Mouse (Mus musculus) kidney, embryonic 15.5 days (tissue): ENCODE results near the gene Treh. TPM values are rescaled to one million over a fixed set of nuclear protein-coding genes. Genes with fewer than 3 reads are reported as not detected.

Experiments used
- ATAC-seq: fragments of 200-750 bp; cut with Nextera tagmentation; replicated peaks from 2 replicates; pipeline ENCODE4 v1.8.0; 2017; ENCODE audit warnings: moderate TSS enrichment; ENCODE audit not compliant: low FRiP score
- H3K27ac ChIP-seq: fragments of 300-500 bp; sonication (generic); 2 replicates; pipeline ENCODE4 v1.5.1; 2015; ENCODE audit warnings: mild to moderate bottlenecking, inconsistent platforms
- H3K27me3 ChIP-seq: fragments of 300-500 bp; sonication (generic); 2 replicates; pipeline ENCODE4 v1.6.1; 2015; ENCODE audit warnings: inconsistent platforms
- H3K36me3 ChIP-seq: fragments of 300-500 bp; sonication (generic); 2 replicates; pipeline ENCODE4 v1.6.1; 2015; ENCODE audit warnings: inconsistent platforms
- H3K4me1 ChIP-seq: fragments of 300-500 bp; sonication (generic); 2 replicates; pipeline ENCODE4 v1.6.1; 2015; ENCODE audit warnings: inconsistent platforms
- H3K4me2 ChIP-seq: fragments of 300-500 bp; sonication (generic); 2 replicates; pipeline ENCODE4 v1.6.1; 2015; ENCODE audit warnings: moderate library complexity, mild to moderate bottlenecking, inconsistent platforms
- H3K4me3 ChIP-seq: fragments of 300-500 bp; sonication (generic); replicated peaks from 2 replicates; pipeline ENCODE4 v1.5.1; 2015; ENCODE audit warnings: mild to moderate bottlenecking, inconsistent platforms
- H3K9ac ChIP-seq: fragments of 300-500 bp; sonication (generic); 2 replicates; pipeline ENCODE4 v1.6.1; 2015; ENCODE audit warnings: mild to moderate bottlenecking, inconsistent platforms
- H3K9me3 ChIP-seq: fragments of 300-500 bp; sonication (generic); replicated peaks from 2 replicates; pipeline ENCODE4 v1.6.1; 2016; ENCODE audit warnings: inconsistent platforms
- WGBS: fragments of 180-500 bp; shearing (Covaris S2); methylation state at CpG from one replicate; pipeline ENCODE4 v1.1.7; 2015; ENCODE audit warnings: mixed read lengths; 5-methylcytosine and 5-hydroxymethylcytosine counted together
- polyA plus RNA-seq: library from polyadenylated mRNA; unstranded; fragments of >200 nt; fragmentation: Nextera tagmentation; extraction: Ambion mirVana; gene quantifications from 2 replicates; pipeline ENCODE4 v1.2.1, GENCODE M21; 2015

The Treh gene
- polyA plus RNA-seq, 1 experiment from 2014 or later, result 0.22 TPM

- Histone ChIP-seq H3K4me3 (peak overlapping the region; percentile 48), H3K9ac (peak overlapping the region; percentile 50), H3K9me3 (no peaks in the 10 kb centered on the region), H3K4me2 (peak overlapping the region; percentile 91), H3K27me3 (no peaks in the 10 kb centered on the region), H3K27ac (peak overlapping the region; percentile 64), H3K4me1 (peaks cover 28% of the 10 kb centered on the region), H3K36me3 (peaks cover 86% of the 10 kb centered on the region)
- 3% methylated on average over 22 of the region's 24 CpGs for WGBS
- ATAC-seq, result peak; percentile 87
Observed at GRCm38 (mm10) chr9:44708429-44708765, 35.4 kb downstream of the Treh start.

GRCm38 (mm10) chr9:44708925-44709324 lies 35.9 kb downstream of the Treh start:
- no peak for ATAC-seq
- no peaks in the 10 kb centered on the region for H3K9me3 ChIP-seq
- peak overlapping the region; percentile 64; the same call in 1 of the 2 replicates for H3K27ac ChIP-seq
- H3K4me2 ChIP-seq, result peak overlapping the region; percentile 91
- peaks cover 28% of the 10 kb centered on the region for H3K4me1 ChIP-seq
- peak overlapping the region; percentile 50; the same call in 1 of the 2 replicates for H3K9ac ChIP-seq
- peak overlapping the region; percentile 48 for H3K4me3 ChIP-seq
- H3K27me3 ChIP-seq, result no peaks in the 10 kb centered on the region
- WGBS, result 20% methylated on average over 6 of the region's 6 CpGs
- peaks cover 86% of the 10 kb centered on the region for H3K36me3 ChIP-seq

- no peak overlapping the region for H3K4me2 ChIP-seq
- H3K9ac ChIP-seq, result no peak overlapping the region
- H3K9me3 ChIP-seq, result no peaks in the 10 kb centered on the region
- no peaks in the 10 kb centered on the region for H3K27me3 ChIP-seq
- no peak overlapping the region for H3K27ac ChIP-seq
- H3K4me3 ChIP-seq, result no peak overlapping the region
- H3K36me3 ChIP-seq, result peaks cover 85% of the 10 kb centered on the region
- no peak for ATAC-seq
- H3K4me1 ChIP-seq, result peaks cover 25% of the 10 kb centered on the region
- 61% methylated on average over 2 of the region's 2 CpGs for WGBS
Observed at GRCm38 (mm10) chr9:44709600-44709999, 36.6 kb downstream of the Treh start.

- 78% methylated on average over 5 of the region's 5 CpGs for WGBS
- Histone ChIP-seq H3K4me1 (peaks cover 25% of the 10 kb centered on the region), H3K27ac (no peak overlapping the region), H3K4me3 (no peak overlapping the region), H3K4me2 (no peak overlapping the region), H3K9ac (no peak overlapping the region), H3K9me3 (no peaks in the 10 kb centered on the region), H3K27me3 (no peaks in the 10 kb centered on the region), H3K36me3 (peaks cover 85% of the 10 kb centered on the region)
- ATAC-seq, result no peak
Observed at GRCm38 (mm10) chr9:44710213-44710612, 37.2 kb downstream of the Treh start.

- 71% methylated on average over 17 of the region's 17 CpGs for WGBS
- H3K36me3 ChIP-seq, result peaks cover 85% of the 10 kb centered on the region
- no peaks in the 10 kb centered on the region for H3K27me3 ChIP-seq
- H3K9me3 ChIP-seq, result no peaks in the 10 kb centered on the region
- H3K4me1 ChIP-seq, result peaks cover 25% of the 10 kb centered on the region
- no peak overlapping the region for H3K27ac ChIP-seq
- ATAC-seq, result no peak
- no peak overlapping the region for H3K4me3 ChIP-seq
- H3K9ac ChIP-seq, result no peak overlapping the region
- H3K4me2 ChIP-seq, result no peak overlapping the region
Observed at GRCm38 (mm10) chr9:44711602-44712001, 38.6 kb downstream of the Treh start.

- no peak overlapping the region for H3K9ac ChIP-seq
- H3K4me1 ChIP-seq, result peaks cover 14% of the 10 kb centered on the region
- 89% methylated on average over 6 of the region's 6 CpGs for WGBS
- H3K27ac ChIP-seq, result no peak overlapping the region
- no peak overlapping the region for H3K4me2 ChIP-seq
- no peak overlapping the region for H3K4me3 ChIP-seq
- no peaks in the 10 kb centered on the region for H3K27me3 ChIP-seq
- no peak for ATAC-seq
- H3K9me3 ChIP-seq, result no peaks in the 10 kb centered on the region
- peaks cover 86% of the 10 kb centered on the region for H3K36me3 ChIP-seq
Observed at GRCm38 (mm10) chr9:44713080-44713479, 40.0 kb downstream of the Treh start.

- Histone ChIP-seq H3K9ac (no peak overlapping the region), H3K36me3 (peaks cover 90% of the 10 kb centered on the region), H3K4me1 (peaks cover 9% of the 10 kb centered on the region), H3K27me3 (no peaks in the 10 kb centered on the region), H3K4me2 (no peak overlapping the region), H3K4me3 (no peak overlapping the region), H3K9me3 (no peaks in the 10 kb centered on the region), H3K27ac (no peak overlapping the region)
- WGBS, result 73% methylated on average over 2 of the region's 2 CpGs
- ATAC-seq, result no peak
Observed at GRCm38 (mm10) chr9:44713574-44713973, 40.5 kb downstream of the Treh start.

- H3K4me1 ChIP-seq, result peaks cover 9% of the 10 kb centered on the region
- H3K27ac ChIP-seq, result no peak overlapping the region
- no peak for ATAC-seq
- no peaks in the 10 kb centered on the region for H3K9me3 ChIP-seq
- H3K9ac ChIP-seq, result no peak overlapping the region
- no peaks in the 10 kb centered on the region for H3K27me3 ChIP-seq
- H3K36me3 ChIP-seq, result peaks cover 81% of the 10 kb centered on the region
- WGBS, result 91% methylated on average over 17 of the region's 17 CpGs
- no peak overlapping the region for H3K4me3 ChIP-seq
- no peak overlapping the region for H3K4me2 ChIP-seq
Observed at GRCm38 (mm10) chr9:44715109-44715508, 42.1 kb downstream of the Treh start.

- 92% methylated on average over 29 of the region's 29 CpGs for WGBS
- peaks cover 17% of the 10 kb centered on the region for H3K4me1 ChIP-seq
- H3K27me3 ChIP-seq, result no peaks in the 10 kb centered on the region
- ATAC-seq, result no peak
- no peak overlapping the region for H3K27ac ChIP-seq
- H3K9me3 ChIP-seq, result no peaks in the 10 kb centered on the region
- no peak overlapping the region for H3K9ac ChIP-seq
- no peak overlapping the region for H3K4me2 ChIP-seq
- no peak overlapping the region for H3K4me3 ChIP-seq
- peaks cover 74% of the 10 kb centered on the region for H3K36me3 ChIP-seq
Observed at GRCm38 (mm10) chr9:44715705-44716362, 42.8 kb downstream of the Treh start.

GRCm38 (mm10) chr9:44716997-44717821 lies 44.2 kb downstream of the Treh start:
- ATAC-seq, result no peak
- no peak overlapping the region for H3K4me2 ChIP-seq
- no peaks in the 10 kb centered on the region for H3K9me3 ChIP-seq
- H3K4me3 ChIP-seq, result no peak overlapping the region
- H3K27me3 ChIP-seq, result no peaks in the 10 kb centered on the region
- peaks cover 30% of the 10 kb centered on the region for H3K4me1 ChIP-seq
- no peak overlapping the region for H3K27ac ChIP-seq
- H3K36me3 ChIP-seq, result peaks cover 60% of the 10 kb centered on the region
- 78% methylated on average over 6 of the region's 6 CpGs for WGBS
- H3K9ac ChIP-seq, result no peak overlapping the region

GRCm38 (mm10) chr9:44717822-44718242 lies 44.8 kb downstream of the Treh start:
- no peaks in the 10 kb centered on the region for H3K27me3 ChIP-seq
- H3K9me3 ChIP-seq, result no peaks in the 10 kb centered on the region
- no peak overlapping the region for H3K4me3 ChIP-seq
- 79% methylated on average over 10 of the region's 10 CpGs for WGBS
- H3K9ac ChIP-seq, result no peak overlapping the region
- ATAC-seq, result no peak
- peaks cover 54% of the 10 kb centered on the region for H3K36me3 ChIP-seq
- no peak overlapping the region for H3K27ac ChIP-seq
- H3K4me2 ChIP-seq, result no peak overlapping the region
- peaks cover 31% of the 10 kb centered on the region for H3K4me1 ChIP-seq

- Histone ChIP-seq H3K27ac (no peak overlapping the region), H3K4me3 (no peak overlapping the region), H3K9ac (no peak overlapping the region), H3K27me3 (no peaks in the 10 kb centered on the region), H3K4me1 (peaks cover 44% of the 10 kb centered on the region), H3K9me3 (no peaks in the 10 kb centered on the region), H3K36me3 (peaks cover 47% of the 10 kb centered on the region), H3K4me2 (no peak overlapping the region)
- 88% methylated on average over 12 of the region's 12 CpGs for WGBS
- ATAC-seq, result no peak
Observed at GRCm38 (mm10) chr9:44718937-44719631, 46.1 kb downstream of the Treh start.
